Mouse (Mus musculus) gastrocnemius, adult 8-10 months (tissue): ENCODE results near the gene Vmp1. TPM values are rescaled to one million over a fixed set of nuclear protein-coding genes. Genes with fewer than 3 reads are reported as not detected.

ENCODE experiments used
- DNase-seq, 2 experiments: peaks; one replicate each; pipeline ENCODE4 v3.0.0; 2022; ENCODE audit warnings: low spot score in 2 of 2
- total RNA-seq, 4 experiments: library from RNA; stranded (reverse); gene quantifications; 2 replicates each; pipeline ENCODE4 v1.2.4; 2022

The Vmp1 gene
- total RNA-seq, 4 experiments from 2014 or later, result 79.1 to 112 (median 82.8) TPM

GRCm38 (mm10) chr11:86603719-86604118, 79.9 kb downstream of the Vmp1 start:
- no peak for DNase-seq

GRCm38 (mm10) chr11:86602116-86602515, 81.5 kb downstream of the Vmp1 start:
- no peak for DNase-seq

GRCm38 (mm10) chr11:86600209-86600557, 83.5 kb downstream of the Vmp1 start:
- no peak for DNase-seq

- DNase-seq, result no peak
Observed at GRCm38 (mm10) chr11:86599378-86600208, 84.0 kb downstream of the Vmp1 start.

GRCm38 (mm10) chr11:86598572-86598971, 85.1 kb downstream of the Vmp1 start:
- DNase-seq, result no peak

GRCm38 (mm10) chr11:86598154-86598553, 85.5 kb downstream of the Vmp1 start:
- no peak for DNase-seq

DNA sequence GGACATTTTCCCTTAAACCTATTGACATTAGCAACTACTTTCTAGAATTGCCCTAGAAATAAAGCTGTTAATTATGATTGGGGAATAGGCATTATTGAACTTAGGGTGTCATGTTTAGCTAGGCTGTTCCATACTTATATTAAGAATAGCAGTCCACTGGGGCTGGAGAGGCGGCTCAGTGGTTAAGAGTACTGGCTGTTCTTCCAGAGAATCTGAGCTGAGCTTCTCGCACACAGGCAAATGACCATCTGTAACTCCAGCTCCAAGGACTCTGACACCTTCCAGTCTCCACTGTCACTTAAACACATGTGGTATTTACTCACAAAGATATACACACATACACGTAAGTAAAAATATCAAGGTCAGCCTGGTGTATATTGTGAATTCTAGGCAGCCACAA, 86.7 kb downstream of the Vmp1 start:
- no peak for DNase-seq

DNA sequence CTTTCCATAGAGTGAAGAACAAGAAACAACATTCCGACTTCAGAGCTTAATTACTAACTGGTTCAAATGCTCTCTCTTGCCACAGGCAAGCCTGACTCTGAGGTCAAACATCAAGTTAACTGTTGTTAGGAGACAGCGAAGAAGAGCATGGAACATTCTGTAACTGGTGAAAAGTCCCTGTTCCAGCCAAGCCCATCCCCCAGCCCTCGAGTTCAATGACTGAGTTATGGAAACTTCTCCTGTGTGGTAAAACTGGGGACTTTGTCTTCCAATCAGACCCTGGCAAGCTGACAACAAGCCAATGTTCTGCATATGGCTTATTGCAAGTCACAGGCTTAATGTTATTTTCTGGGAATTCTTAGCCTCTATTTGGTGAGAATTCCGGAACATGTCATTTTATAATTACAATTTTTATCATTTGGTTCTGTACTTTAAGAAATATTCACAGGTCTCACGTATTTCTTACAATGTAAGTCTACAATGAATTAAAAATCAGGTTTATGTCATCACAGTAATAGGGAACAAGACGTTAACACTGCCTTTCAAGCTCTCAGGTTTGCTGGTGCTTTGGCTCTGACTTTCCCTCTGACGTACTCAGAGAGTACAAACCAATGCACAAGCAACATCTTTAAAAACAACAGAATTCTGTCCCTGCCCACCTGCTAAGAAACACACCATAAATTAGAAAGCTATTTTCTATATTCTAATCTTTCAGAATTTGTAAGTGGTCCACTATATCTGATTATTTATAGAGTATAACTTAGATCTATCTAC, 87.3 kb downstream of the Vmp1 start:
- peak in 1 of 2 experiments; percentile 59 for DNase-seq

DNA sequence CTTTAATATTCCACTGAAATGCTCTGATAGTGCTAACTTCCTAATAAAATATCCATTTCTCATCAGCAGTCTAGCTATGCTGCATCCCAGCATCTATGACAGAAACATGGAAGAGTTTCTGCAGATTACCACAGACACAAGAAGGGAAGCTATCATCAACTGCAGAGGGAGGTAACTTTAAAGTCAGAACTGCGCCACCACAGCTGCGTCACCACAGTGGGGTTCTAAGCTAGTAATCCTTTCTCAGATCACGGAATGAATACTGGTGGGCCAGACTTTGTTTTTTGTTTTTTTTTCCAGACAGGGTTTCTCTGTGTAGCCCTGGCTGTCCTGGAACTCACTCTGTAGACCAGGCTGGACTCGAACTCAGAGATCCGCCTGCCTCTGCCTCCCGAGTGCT, 88.3 kb downstream of the Vmp1 start:
- DNase-seq, result no peak

DNA sequence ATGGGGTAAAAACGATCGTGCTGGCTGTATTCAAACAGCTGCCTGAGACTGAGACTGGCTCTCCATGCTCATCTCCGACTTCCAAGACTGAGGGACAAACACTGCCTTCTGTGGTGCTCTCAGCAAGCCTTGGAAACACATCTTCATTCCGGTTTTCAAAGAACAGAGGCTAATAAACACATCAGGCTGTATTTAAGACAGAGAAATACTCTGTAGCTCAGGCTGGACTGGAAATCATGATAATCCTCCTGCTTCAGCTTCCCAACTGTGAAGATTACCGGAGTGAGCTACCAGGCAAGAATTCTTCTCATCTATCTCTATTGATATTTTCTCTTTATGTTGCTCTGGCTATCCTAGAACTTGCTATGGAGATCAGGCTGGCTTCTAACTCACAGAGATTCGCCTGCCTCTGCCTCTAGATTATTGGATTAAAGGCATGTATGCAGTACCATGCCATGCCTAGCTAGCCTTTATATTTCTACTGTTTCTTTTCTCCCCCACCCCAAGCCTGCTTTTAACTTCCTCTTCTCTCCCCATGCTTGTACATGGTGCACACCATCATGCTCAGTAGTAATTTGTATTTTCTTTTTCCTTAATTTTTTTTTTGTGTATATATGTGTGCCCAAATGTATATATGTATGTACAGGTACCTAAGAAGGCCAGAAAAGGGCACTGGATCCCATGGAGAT, 89.3 kb downstream of the Vmp1 start:
- no peak for DNase-seq

DNA sequence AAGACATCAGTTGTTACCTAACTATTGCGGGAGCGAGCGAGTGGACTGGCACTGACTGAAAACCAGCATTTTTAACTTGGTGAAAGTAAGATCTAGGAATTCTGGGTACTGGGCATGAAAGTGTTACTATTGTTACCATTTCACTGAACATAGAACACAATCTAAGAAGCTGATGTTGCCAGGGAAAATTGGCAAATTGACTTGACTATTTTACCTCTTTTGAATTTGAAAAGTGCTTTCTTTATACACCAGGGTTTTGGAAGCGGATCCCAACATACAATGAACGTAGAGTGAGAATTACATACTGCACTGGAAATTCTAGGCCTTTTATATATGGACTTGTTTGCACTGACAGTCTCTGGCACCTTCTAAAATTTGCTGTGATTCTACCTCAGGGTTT, 90.2 kb downstream of the Vmp1 start:
- DNase-seq, result no peak

GRCm38 (mm10) chr11:86592993-86593392, 90.6 kb downstream of the Vmp1 start:
- DNase-seq, result no peak

DNA sequence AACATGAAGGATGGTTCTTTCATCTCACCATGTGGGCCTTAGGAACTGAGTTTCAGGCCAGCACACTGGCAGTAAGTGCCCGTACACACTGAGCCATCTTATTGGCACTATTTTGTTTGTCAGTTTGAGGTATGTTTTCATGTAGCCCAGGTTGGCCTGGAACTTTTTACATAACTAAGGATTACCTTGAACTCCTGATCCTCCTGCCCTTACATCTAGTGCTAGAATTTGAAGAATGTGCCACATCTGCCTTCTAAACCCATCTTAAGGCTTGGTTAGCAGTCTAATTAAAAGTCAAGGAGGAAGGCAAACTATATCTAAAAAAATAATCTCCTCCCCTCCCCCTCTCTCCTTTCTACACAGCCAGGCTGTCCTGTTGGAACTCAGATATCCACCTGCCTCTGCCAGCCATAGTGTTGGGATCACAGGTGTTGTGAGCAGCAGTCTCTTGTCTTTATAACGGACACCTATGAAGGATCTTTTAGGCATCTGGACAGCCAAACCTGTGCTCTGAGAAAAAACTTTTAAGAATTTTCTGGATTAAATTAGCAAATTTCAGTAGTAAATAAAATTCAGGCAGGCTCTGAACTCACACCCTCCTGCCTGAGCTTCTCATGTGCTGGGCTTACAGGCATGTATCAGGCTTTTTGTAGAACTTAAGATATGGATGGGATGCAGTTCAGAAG, 91.6 kb downstream of the Vmp1 start:
- DNase-seq, result no peak

DNA sequence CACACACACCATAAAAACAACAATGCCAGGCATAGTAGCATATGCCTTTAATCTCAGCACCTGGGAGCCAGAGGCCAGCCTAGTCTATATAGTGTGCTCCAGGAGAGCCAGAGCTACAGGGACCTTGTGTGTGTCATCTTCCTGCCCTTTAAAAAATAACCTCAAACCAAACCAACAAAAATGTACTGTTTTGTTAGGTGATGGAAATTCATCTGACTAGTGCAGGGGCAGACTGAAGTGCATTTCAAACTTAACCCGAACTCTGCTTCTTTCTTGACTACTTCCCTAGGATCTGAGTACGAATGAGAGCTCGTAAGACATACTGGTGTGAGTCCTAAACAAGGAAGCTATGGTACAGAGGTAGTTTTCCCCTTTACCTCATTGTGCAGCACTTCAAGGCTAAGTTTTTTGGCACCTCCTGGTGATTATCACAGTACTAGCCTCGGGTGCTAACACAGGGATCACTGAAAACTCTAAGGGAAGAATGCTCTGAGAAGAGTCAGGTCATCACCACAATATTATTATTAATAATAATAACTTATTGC, 92.3 kb downstream of the Vmp1 start:
- no peak for DNase-seq

DNA sequence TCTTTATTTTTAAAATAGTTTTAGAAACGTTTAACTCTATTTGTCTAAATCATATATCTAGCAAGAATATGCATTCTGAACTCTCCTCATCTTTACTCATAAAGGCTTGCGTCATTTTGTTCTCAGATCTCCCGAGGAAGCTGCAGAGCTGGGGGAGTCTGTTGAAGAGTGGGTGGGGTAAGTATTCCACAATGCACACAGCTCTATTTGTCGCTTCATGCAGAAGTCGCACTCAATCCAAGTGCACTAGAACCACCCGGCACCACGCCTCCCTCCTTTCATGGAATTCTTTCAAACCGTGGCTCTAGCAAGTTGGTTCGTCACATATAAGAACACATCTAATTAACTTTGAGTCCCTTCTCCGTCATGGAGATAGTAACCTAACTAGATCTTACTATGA, 93.1 kb downstream of the Vmp1 start:
- no peak for DNase-seq

DNA sequence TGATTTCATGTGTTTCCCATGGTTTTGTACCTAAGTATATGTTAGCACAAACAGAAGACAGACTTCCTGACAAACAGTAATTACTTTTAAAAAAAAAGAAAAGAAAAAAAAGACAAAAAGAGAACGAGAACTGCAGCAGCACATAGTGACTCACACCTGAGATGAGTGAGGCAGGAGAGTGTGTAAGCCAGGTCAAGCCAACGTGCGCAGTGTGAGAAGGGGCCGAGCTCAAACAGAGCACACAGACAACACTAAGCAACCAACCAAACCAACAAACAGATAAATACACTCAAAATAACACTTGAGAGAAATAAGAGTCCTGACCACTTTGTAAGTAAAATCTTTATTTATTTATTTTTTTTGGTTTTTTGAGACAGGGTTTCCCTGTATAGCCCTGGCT, 93.6 kb downstream of the Vmp1 start:
- no peak for DNase-seq

GRCm38 (mm10) chr11:86588583-86589298, 94.9 kb downstream of the Vmp1 start:
- DNase-seq, result no peak

GRCm38 (mm10) chr11:86587830-86588229, 95.8 kb downstream of the Vmp1 start:
- DNase-seq, result no peak

DNA sequence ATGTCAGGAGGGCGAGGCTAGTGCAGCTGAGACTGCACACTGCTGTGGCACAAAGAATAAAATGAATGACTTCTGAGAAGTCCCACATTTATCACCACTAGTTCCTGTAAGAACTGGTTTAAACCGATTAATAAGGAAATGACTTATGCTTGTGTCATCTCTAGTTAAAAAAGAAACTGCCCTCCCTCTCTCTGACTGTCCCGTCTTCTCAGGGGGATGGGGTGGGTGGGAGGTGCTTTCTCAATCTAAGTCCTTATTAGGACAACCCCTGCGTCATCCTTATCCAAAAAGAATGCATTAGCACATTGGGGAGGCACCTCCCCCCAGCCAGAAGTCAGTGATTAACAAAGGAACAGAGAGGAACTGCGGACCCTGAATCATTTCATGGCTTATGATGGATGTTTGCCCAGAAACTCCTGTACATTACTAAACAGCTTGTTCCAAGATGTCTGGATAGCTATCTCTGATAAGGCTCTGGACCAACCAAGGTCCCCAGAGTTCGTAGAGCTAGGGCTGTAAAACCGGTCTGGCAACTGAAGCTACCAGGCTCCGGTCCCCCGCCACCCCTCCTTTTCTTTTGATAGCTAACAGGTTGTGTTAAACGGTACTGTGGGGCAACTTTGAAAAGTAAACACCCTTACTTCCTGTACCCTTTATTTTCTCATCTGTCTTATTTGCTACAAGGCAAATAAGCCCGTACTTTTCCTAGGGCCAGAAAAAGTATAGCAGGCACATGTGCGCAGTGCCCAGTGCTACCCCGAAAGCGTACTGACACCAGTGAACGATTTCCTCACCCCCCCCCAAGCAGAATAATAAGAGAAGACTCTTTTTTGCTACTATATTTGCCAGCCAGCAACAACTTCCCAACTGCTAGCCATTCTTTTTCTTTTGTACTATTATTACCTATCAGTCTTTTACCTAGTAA, 96.5 kb downstream of the Vmp1 start:
- no peak for DNase-seq
